Mouse (Mus musculus) ovary, adult 10 weeks (tissue): ENCODE measurements around the gene Tdg. TPM values are rescaled to one million over a fixed set of nuclear protein-coding genes. Genes with fewer than 3 reads are reported as not detected.

Experiments
- polyA plus RNA-seq: library from polyadenylated mRNA; stranded (reverse); fragments of 350-450 nt; fragmentation: Illumina TruSeq; extraction: RNeasy Lipid Tissue Mini Kit (QIAGEN cat#74804); gene quantifications from one replicate; pipeline ENCODE4 v1.2.3, GENCODE M21; 2014

Gene Tdg
- 49.3 TPM for polyA plus RNA-seq

DNA sequence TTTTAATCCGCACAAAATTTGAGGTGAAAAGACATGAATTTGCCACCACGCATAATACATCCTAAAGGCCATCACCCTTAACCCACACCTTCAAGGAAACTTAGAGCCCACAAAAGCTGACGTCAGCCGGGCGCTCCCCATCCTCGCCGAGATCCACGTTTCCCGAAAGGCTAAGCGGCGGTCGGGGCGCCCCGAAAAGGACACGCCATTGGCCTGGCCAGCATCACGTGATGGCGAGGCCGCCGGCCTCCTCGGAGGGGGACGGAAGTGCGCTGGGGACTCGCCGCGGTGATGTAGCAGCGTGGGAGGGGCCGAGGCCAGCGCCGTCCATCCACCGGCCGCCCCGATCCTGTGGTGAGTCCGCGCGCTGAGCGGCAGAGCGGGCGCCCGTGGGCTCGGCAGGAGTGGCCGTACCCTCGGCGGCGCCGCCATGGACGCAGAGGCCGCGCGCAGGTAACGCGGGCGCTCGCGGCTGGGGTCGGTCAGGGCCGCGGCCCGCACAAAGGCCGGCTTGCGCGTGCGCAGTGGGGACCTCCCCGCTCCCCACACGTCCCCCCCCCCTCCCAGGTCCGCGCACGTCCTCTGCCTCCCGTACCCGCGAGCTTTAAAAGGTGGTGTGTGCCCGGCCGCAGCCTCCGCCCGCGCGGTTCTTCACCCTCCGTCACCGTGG, at the start of gene Tdg:
Gene Tdg, plus strand, starts transcription at position 243 of the 670 bp plus-strand sequence.

DNA sequence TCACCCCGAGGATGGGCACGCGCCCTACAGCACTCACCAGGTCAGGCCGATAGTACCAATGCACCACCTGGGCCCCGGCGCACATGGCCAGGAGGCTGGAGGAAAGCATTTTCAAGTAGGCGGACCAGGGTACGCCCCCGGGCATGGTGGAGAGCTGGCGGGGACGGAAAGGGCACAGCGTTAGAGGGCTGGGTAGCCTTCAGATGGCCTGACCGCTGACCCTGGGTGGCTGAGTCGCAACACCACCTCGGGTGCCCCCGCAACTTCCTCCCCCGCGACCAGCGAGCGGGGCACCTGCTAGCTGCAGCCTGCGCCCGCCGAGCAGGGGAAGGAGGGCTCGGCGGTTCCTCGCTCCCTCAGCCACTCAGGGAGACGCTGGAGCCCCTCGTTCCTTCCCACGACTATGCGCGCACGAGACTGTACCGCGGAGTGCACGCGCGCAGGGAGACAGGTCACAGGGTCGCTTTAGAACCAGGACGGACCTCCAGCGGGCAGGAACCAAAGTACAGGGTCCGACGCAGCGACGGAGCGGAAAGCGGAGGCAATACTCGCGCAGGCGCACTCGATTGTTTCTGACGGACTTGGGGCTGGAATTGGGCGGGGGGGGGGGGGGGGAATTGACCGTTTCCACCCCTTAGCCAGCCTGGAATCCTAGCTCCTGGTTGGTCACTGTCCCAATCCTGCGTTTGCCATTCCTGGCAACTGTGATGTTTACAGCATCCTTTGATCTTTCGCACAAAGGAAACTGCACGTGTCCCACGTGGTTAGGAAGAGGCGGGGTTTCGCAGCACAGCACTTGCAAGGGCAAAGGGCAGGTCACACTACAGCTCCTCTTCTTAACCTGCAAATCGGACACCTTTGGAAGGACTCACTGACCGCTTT, 6.7 kb upstream of the Tdg start, which contains the start of gene 1190007I07Rik:
Gene 1190007I07Rik, minus strand, starts transcription at position 558 of the 882 bp plus-strand sequence.

DNA sequence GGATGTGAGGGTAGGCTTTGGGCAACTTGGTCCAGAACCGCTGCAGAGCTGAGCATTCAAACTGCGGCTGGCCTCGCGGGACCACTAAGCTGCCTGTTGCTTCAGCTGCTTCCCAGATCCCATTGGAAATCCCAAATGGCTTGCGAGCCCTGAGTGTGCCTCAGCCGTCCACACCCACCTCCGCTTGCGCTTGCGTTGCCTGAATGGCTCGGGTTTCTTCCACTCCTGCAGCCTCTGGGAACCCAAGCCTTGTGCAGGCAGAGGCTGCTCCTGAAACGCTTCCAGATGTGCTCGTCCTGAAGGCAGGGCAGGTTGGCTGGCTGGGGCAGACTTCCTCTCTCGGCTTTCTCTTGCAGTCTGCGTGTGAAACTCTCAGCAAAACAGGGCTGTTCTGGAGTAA, 60.9 kb downstream of the Tdg start, which contains the start of gene Glt8d2:
Gene Glt8d2, minus strand, starts transcription at position 157 of the 400 bp plus-strand sequence.

DNA sequence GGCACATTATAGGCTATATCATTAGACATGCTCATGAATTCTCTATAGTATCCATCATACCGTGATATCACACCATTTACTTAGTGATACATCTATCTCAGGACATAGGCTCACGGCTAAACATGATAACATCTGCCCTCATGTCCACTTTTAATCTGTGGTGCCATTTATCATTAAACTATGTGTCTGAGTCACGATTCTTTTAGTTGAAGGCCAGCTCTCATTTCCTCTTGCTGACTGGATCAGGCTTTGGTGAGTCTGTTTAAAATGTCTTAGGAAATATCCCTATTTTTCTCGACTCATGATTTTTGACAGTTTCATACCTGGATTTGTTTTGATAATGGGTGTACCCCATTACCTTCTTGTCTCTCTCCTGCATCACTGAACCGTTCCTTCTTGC, 66.3 kb downstream of the Tdg start, which contains the start of gene Hcfc2:
Gene Hcfc2, plus strand, starts transcription at position 205 of the 400 bp plus-strand sequence.

Other genes with a start within 250 kb of the Tdg start
- gene Gm1553, start 137.2 kb upstream of the Tdg start, polyA plus RNA-seq: not detected
- 13.5 TPM for gene 1190007I07Rik, start 6.6 kb upstream of the Tdg start, polyA plus RNA-seq
- 3.5 TPM for gene Glt8d2, start 60.8 kb downstream of the Tdg start, polyA plus RNA-seq
- gene Hcfc2, start 66.3 kb downstream of the Tdg start, polyA plus RNA-seq: 82.6 TPM
- gene Nfyb, start 134.3 kb downstream of the Tdg start, polyA plus RNA-seq: 54.2 TPM
- 68.4 TPM for gene Txnrd1, start 204.1 kb downstream of the Tdg start, polyA plus RNA-seq
- not detected for gene Eid3, start 236.8 kb downstream of the Tdg start, polyA plus RNA-seq